Mouse (Mus musculus) bone marrow, adult 2 months (tissue): ENCODE measurements around the gene Mtor.

Experiments
- CTCF ChIP-seq: fragments of 200-500 bp; IDR thresholded peaks from 2 replicates; pipeline ENCODE4 v1.5.1; 2011; ENCODE audit warnings: low read length, control low read depth; ENCODE audit not compliant: control insufficient read depth, insufficient read depth
- POLR2A ChIP-seq: fragments of 200-500 bp; IDR thresholded peaks from 2 replicates; pipeline ENCODE4 v1.6.1; 2011; ENCODE audit warnings: low read depth, mild to moderate bottlenecking, control low read depth, low read length, borderline replicate concordance; ENCODE audit not compliant: control insufficient read depth

DNA sequence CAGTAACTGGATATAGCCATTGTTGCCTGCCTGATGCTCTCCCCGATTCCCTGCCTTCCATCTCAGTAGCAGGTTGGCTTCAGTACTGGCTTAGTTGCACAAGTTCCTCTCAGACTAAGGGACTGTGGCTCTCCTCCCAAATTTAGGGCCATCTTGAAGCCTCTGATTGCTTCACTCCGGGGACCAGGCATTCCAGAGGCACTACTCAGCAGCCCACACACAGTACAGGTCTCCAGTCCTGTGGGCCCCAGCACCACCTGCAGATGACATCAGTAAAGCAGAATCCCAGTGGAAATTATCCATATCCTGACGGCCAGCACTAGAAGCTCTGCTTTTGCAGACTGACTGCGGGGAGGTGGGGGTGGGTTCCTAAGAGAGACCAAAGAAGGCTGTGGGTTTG, 62.3 kb downstream of the Mtor start:
- TF ChIP-seq CTCF (no peak), POLR2A (no peak)
